Mouse (Mus musculus): Measurements from ENCODE around the gene Zfp52. TPM values are rescaled to one million over a fixed set of nuclear protein-coding genes. Genes with fewer than 3 reads are reported as not detected.
A peak's percentile ranks its signal among the peaks of the same experiment; 100 is the strongest.

The Zfp52 gene
- total RNA-seq, 4 experiments from 2014 or later, result 7.4 to 11.9 (median 8.2) TPM

GRCm38 (mm10) chr17:21557831-21558230, 22.5 kb downstream of the Zfp52 start:
- DNase-seq (ENCODE audit: low spot score in 2 of 2), result no peak

- DNase-seq (ENCODE audit: low spot score in 2 of 2), result peak; percentile 55 to 57
Observed at GRCm38 (mm10) chr17:21566220-21566619, 30.9 kb downstream of the Zfp52 start.

GRCm38 (mm10) chr17:21566728-21567349, 31.5 kb downstream of the Zfp52 start, which contains the start of gene Zfp948:
Zfp948 (plus strand) TSS chr17:21567008.
- DNase-seq (ENCODE audit: low spot score in 2 of 2), result peak; percentile 73 to 78

GRCm38 (mm10) chr17:21567696-21568095, 32.4 kb downstream of the Zfp52 start:
- no peak for DNase-seq (ENCODE audit: low spot score in 2 of 2)

- no peak for DNase-seq (ENCODE audit: low spot score in 2 of 2)
Observed at GRCm38 (mm10) chr17:21579080-21579479, 43.7 kb downstream of the Zfp52 start.

- DNase-seq (ENCODE audit: low spot score in 2 of 2), result peak in 1 of 2 experiments; percentile 17
Observed at GRCm38 (mm10) chr17:21579493-21580175, 44.3 kb downstream of the Zfp52 start.

- DNase-seq (ENCODE audit: low spot score in 2 of 2), result no peak
Observed at GRCm38 (mm10) chr17:21585521-21585920, 50.2 kb downstream of the Zfp52 start.

Other genes starting within 250 kb of the Zfp52 start
- not detected for gene Vmn1r237, start 223.7 kb upstream of the Zfp52 start, total RNA-seq (2022)
- gene Zfp677, start 151.8 kb upstream of the Zfp52 start, total RNA-seq (2022), result 1 to 10 TPM; 1.6 to 2.6 (median 2.0) TPM
- 1 to 10 TPM in 1 of 4 experiments, under 1 TPM in 3; 0.84 to 1.6 (median 0.87) TPM for gene Zfp54, start 112.3 kb upstream of the Zfp52 start, total RNA-seq (2022)
- gene Zfp51, start 85.2 kb upstream of the Zfp52 start, total RNA-seq (2022), result 1 to 10 TPM; 3.5 to 5.3 (median 4.6) TPM
- gene Zfp53, start 46.5 kb upstream of the Zfp52 start, total RNA-seq (2022), result 1 to 10 TPM; 4.3 to 6.4 (median 5.3) TPM
- 10 to 100 TPM; 10.9 to 15.0 (median 11.3) TPM for gene Zfp948, start 31.5 kb downstream of the Zfp52 start, total RNA-seq (2022)
- gene Zfp983, start 115.1 kb downstream of the Zfp52 start, total RNA-seq (2022), result 10 to 100 TPM in 2 of 4 experiments, 1 to 10 TPM in 2; 8.5 to 14.1 (median 11.7) TPM
- 10 to 100 TPM in 1 of 4 experiments, 1 to 10 TPM in 3; 5.0 to 11.0 (median 5.9) TPM for gene Gm10226, start 156.3 kb downstream of the Zfp52 start, total RNA-seq (2022)
- 10 to 100 TPM in 1 of 4 experiments, 1 to 10 TPM in 3; 5.7 to 10.0 (median 7.6) TPM for gene Zfp760, start 172.2 kb downstream of the Zfp52 start, total RNA-seq (2022)
- 1 to 10 TPM; 4.8 to 6.6 (median 5.2) TPM for gene Zfp229, start 195.3 kb downstream of the Zfp52 start, total RNA-seq (2022)

Measured in layer of hippocampus, adult 8-10 months (tissue).